Mouse (Mus musculus): ENCODE data around the gene Slc22a4.
"Not testable (repeated sequence)": the region's sequence is repeated elsewhere in the genome, so short reads cannot be mapped to it uniquely, and the experiment has no call there.

Slc22a4 gene

DNA sequence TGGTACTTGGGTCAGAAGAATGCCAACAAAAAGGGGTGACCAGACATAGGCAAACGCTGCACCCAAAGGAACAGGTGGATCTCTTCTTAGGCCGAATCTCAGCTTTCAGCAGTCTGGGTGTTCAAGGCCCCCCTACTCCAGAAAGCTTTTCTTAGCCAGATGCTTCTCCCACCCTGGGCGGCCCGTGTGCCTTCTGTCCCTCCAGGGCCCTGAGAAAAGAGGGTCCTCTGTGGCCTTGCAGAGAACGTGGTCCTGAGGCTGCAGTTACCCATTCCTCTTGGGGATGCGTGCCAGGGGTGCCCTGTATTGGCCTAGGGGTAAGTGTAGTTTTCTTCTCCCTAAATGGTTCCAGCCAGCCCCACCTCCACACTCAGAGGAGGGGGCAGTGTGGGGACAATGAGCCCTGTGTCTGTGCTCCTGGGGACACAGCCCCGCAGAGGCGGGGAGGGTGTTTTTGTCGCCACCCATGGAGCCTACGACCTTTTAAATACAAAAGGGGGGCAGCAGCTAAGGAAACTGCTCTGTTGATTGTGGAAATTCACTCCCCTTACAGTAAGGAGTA lies 30.2 kb upstream of the Slc22a4 start:
- no peak for DNase-seq (ENCODE audit: low read depth, low spot score)

- DNase-seq (ENCODE audit: low read depth, low spot score): no peak
Measured at GRCm38 (mm10) chr11:54057428-54057827, 29.5 kb upstream of the Slc22a4 start.

DNA sequence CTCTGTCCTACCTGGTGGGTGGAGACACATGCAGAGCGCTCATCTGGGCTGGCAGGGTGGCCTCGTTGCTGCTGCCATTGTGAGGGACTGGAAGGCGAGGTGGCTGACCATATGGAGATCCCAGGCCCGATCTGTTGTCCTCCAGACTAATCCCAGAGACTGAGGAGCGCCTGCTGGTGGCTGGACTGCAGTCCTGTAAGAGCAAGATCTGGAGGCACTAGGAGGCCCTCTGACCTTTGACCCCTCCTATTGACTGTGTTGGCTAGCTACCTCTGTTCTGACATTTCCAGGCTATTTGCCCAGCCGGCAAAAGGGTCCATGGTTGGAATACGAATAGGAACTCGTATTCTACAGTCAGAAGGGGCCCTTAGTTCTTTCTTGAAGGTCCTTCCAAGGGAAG lies 28.2 kb upstream of the Slc22a4 start:
- no peak for DNase-seq (ENCODE audit: low read depth, low spot score)

DNA sequence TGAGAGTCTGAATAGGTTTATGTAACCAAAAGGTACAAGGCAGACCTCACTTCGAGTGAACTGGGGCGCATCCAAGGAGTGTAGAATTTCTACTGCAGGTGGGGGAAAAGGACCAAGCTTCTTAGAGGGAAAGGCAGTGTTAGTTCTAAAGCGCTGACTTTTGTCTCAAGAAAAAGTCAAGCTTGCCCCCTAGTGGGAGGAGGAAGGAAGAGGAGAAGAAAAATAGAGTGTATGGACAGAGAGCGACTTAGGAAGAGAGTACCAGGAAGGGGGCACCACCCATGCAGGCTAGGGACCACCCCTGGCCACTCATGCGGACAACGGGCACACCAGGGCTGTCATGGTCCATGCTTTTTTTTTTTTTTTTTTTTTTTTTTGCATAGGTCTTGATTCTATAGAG lies 26.4 kb upstream of the Slc22a4 start:
- peak; percentile 46 for DNase-seq (ENCODE audit: low read depth, low spot score)

DNA sequence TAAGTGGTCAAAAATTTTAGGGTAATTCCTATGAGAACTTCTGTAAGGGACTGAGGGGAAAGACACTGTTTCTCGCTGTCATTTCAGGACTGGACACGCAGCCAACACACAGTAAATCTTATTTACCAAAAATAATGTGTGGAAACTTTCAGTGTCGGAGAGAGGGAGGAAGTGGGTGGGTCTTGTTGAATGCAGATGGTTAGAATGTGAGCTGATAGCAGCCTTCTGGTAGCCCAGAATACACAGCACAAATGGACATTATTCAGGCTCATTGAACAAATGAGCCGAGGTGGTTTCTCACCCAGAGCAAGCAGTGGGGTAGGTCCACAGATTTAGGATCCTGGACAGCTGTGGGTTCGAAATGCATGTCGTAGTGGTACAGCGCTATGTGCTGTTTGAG lies 25.2 kb upstream of the Slc22a4 start:
- DNase-seq (ENCODE audit: low read depth, low spot score): no peak

GRCm38 (mm10) chr11:54052128-54052527 lies 24.2 kb upstream of the Slc22a4 start:
- no peak for DNase-seq (ENCODE audit: low read depth, low spot score)

GRCm38 (mm10) chr11:54051161-54051560 lies 23.3 kb upstream of the Slc22a4 start:
- DNase-seq (ENCODE audit: low read depth, low spot score): no peak

DNA sequence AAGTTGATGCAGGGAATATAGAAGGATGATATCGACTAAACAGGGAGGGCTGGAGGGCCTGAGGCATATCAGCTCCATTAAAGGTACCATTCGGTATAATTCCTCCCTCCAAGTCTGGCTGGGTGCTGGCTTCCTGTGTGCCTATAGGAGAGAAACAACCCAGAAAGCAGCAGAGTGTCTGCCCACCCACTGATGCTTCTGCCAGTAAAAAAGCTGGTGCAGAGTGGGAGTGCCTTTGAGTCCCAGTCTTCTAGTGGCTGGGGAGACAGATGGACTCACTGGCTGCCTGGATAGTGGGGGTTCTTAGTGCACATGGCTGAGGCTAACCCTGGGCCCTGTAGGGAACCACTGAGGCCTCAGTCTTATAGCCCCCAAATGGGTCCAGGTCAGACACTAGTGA lies 22.3 kb upstream of the Slc22a4 start:
- no peak for DNase-seq (ENCODE audit: low read depth, low spot score)

- DNase-seq (ENCODE audit: low read depth, low spot score): no peak
Measured at GRCm38 (mm10) chr11:54040676-54041075, 12.8 kb upstream of the Slc22a4 start.

DNA sequence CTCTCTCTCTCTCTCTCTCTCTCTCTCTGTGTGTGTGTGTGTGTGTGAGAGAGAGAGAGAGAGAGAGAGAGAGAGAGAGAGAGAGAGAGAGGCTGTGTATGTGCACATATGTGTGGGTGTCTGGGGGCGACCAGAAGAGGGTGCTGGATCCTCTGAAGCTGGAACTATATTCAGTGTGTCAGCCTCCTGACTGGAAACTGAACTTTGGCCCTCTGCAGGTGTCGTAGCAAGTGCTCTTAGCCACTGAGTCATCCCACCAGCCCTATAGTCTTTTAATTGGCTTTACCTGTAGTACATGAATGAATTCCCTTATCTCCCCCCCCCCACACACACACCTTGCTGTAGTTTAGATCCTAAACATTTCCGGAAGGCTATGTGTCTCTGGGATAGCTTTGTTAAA lies 5.0 kb upstream of the Slc22a4 start:
- not testable (repeated sequence) for DNase-seq (ENCODE audit: low read depth, low spot score)

DNA sequence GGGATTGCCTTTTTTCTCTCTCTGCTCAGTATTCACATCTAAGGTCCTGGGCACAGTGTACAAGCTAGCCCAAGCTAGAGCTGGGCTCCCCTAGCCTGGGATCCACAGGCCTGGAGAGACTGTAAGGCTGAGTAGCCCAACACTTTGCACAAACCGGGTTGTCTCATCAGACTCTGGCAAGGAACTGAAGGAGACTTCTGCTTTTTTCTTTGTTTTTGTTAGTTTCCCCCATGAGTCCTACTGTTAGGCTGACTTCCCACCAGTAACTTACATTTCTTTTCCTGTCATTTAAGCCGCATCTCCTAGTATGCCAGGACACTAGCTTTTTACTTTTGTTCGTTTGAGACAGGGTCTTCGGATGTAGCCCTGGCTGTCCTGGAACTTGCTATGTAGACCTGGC lies 1.1 kb upstream of the Slc22a4 start:
- DNase-seq (ENCODE audit: low read depth, low spot score): no peak

GRCm38 (mm10) chr11:54027131-54028043 lies 503 bp downstream of the Slc22a4 start:
- no peak for DNase-seq (ENCODE audit: low read depth, low spot score)

- no peak for DNase-seq (ENCODE audit: low read depth, low spot score)
Measured at GRCm38 (mm10) chr11:54026491-54027041, 1.3 kb downstream of the Slc22a4 start.

DNA sequence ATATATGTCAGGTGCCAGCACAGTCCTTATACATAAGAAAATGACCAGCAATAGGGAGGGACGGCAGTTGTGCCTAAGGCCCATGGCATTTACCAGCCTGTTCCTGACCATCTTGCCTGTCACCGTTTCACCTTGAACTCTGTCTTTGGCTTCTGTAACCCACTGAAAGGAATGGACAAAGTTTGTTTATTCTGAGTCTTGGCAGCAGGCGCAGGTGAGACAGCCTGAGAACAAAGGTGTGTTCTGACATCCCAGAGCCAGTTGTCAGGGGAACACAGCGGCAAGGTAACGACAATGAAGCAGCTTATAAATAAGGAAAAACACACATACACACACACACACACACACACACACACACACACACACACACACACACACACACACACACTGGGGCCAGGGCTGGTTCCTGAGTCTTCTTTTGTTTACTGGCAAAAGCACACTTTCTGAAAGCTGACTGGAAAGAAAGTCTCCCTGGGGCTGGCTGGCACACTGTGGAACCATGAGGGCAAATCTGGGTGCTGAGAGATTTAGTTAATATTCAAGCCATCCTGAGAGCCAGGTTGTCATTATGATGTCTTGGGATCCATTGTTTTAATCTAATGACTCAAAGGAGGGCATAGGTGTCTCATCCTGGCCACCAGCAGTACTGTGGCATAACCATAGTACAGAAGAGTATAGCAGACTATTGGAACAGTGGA lies 6.3 kb downstream of the Slc22a4 start:
- no peak for DNase-seq (ENCODE audit: low read depth, low spot score)

DNA sequence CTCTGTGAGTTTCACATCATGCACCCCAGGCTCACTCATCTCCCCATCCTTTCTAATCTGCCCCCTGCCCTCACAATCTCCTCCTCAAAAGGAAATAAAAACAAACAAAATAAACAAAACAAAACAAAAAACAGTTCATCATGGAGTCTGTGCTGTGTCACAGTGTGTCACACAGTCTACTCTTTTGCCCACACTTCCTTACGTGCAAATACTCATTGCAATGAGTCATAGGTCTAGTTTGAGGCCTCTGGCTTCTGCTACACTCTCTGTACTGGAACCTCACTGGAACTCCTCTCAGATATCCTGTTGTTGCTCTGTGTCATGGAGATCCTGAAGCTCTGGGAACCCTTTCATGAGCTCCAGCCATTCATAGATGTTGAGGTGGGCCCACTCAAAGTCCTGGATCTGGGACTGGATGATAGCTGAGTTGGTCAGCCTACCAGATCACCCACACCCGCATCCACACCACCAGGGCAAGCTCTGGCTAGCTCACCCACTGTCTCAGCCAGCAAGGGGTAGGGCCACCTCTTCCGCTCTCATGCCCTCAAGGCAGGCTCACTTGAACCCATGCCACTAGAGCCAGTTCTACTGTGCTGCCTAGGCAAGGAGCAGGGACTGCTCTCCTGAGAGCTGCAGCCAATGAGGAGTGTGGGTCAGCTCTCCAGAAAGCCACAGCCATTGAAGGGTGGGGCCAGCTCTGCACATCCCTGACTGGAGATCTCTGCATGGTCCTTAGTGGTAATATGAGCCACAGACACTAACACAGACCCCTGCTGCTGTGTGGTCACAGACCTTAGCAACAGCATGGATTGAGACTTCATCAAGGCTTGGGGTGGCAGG lies 8.8 kb downstream of the Slc22a4 start:
- no peak for DNase-seq (ENCODE audit: low read depth, low spot score)

DNA sequence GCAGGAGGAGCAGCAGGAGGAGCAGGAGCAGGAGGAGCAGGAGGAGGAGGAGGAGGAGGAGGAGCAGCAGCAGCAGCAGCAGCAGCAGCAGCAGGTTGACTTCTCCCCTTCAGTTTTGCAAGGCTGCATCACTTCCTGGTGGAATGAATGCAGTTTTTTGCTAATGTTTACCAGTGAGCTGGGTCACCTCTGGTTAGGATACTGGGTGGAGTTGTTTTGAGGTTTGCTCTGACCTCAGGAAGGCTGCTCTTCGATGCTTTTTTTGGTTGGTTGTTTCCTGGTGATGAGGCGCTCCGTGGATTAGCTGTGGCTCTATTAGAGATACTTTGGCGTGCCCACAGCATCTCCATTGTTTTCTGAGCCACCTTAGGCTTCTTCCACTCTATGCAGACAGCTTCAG lies 10.3 kb downstream of the Slc22a4 start:
- DNase-seq (ENCODE audit: low read depth, low spot score): no peak

- no peak for DNase-seq (ENCODE audit: low read depth, low spot score)
Measured at GRCm38 (mm10) chr11:54016051-54016450, 11.8 kb downstream of the Slc22a4 start.

- no peak for DNase-seq (ENCODE audit: low read depth, low spot score)
Measured at GRCm38 (mm10) chr11:54012961-54013360, 14.9 kb downstream of the Slc22a4 start.

DNA sequence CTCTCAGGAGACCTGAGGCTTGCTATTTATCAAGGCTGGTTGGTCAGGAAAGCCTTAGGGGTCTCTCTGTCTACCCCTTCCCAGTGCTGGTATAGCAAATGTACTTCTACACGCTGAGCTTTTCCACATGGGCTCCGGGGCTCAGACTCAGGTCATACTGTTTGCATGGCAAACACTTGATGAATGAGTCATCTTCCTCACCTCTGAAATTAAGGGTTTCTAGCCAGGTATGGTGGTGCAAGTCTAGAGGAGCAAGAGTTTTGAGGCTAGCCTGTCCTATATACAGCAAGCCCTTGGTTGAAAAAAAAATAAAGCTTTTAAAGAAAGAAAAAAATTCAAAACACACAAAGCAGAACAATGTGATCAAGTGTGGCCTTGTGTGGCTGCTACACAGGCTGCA lies 16.6 kb downstream of the Slc22a4 start:
- DNase-seq (ENCODE audit: low read depth, low spot score): no peak

DNA sequence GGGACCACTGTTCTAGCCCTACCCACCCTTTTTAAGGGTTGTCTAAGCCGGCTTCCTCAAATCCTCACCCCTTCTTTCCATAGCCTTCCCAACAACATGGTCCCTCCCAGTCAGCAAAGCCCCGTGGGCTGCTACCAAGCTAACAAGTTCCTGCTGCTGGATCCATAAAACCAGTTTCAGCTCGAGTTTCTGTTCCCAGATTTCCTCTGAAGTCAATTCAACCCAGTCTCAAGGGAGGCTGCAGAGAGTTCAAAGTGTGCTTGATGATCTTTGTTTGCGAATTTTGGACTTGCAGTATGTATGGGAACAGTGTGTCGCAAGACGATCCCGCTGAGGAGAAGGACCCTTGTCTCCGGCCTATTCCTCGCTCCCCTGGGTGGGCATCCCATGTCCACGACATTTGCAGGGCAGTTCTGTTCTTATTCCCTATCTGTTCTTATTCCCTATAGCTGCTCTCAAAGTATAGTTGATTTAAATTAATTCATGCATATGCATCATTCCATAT lies 19.4 kb downstream of the Slc22a4 start:
- DNase-seq (ENCODE audit: low read depth, low spot score): no peak

GRCm38 (mm10) chr11:54007717-54008116 lies 20.2 kb downstream of the Slc22a4 start:
- DNase-seq (ENCODE audit: low read depth, low spot score): no peak

Data from retina, postnatal 7 days (tissue).